Mouse (Mus musculus): Measurements from ENCODE around the gene Zdhhc14.

Gene Zdhhc14

DNA sequence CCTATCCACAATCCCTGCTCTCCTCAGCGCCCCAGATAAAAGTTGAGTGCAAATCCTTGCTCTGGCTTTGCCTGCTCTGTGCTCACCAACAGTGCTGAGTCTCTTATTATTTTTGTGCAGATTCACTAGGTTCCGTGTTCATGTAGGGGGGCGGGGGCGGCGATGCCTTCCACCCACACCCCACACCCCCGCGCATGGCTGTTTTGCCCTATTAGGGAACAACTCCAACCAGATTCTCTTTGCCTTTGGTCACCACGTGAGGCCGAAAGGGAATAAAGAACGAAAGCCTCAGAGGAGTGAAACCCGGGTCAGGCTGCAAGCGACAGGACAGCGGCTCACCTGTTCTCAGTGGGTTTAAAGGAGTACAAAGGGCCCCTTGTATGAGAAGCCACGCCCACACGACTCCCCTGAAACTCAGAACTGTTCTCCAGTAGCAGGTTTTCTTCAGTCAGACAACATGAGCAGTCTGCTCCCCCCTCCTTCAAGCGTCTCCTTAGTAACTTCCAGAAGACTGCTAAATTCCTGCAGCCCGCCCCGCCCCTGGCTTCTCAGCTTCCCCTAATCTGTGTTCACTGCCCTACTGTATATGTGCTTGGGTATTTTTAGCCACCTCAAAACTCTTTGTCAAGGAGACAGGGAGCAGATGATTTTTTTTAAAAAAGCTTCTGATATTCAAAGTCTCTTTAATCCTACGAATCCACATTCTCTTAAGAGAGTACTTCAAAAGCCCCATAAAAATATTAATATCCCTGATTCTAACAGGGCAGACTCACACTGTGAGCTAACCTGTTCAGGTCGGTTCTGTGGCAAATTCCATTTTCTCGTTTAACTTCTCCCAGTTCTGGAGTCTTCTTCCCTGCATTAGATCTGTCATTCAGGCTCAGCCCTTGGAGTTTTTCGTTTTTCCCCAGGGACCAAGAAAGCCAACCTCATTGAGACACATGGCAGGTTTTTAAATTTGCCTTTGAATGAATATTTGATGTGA is 278.2 kb downstream of the Zdhhc14 start:
- no peak for DNase-seq (ENCODE audit: low spot score in 2 of 2)

DNA sequence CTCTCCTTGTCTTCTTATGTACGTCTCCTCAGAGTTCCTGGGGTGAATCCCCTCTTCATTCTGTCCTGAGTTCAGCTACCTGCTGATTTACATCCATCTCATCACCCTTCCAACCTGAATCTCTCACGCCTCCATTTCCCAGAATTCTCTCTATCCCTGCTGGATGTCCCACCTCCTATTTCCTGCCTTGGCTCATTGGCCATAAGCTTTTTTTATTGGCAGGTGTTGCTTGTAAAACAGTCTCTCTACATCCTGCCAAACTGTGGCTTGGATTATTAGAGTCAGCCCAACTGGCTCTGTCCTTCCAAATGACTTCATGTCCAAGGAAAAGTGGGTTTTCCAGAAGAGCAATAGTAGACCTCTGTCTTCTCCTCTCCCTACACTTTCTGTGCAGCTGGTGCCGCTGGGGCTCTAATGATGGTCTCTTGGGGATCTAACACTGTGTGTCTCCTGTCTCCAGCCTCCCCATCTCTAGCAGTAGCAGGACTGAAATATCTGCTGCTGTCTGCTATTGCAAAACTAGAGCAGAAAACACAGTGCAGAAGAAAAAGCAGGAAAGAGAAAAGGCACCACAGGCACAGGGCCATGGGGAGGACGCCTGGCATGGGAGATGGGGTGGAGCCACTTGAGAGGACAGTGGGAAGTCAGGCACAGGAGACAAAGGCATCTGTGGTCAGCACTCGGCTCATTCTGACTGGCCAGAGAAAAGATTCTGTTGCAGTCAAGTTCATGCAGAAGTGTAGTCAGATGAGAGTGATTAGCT is 288.0 kb downstream of the Zdhhc14 start:
- no peak for DNase-seq (ENCODE audit: low spot score in 2 of 2)

DNA sequence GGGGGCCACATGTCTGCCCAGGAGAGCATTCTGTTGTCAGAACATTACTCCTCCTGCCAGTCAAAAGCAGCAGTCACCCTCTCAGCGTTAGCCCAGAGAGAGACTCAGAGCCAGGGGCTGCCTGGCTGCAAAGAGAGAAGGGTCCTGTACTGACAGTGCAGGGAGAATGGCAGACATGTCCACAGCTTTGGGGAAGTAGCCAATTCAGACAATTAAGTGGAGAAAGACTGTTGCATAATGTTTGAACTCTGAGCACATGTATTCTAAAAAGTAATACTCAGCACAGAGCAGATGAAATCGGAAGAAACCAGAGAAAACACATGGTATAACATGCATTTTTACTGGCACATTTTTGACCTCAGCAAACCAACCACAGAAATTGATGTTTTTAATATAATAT is 292.9 kb downstream of the Zdhhc14 start:
- DNase-seq (ENCODE audit: low spot score in 2 of 2): no peak

DNA sequence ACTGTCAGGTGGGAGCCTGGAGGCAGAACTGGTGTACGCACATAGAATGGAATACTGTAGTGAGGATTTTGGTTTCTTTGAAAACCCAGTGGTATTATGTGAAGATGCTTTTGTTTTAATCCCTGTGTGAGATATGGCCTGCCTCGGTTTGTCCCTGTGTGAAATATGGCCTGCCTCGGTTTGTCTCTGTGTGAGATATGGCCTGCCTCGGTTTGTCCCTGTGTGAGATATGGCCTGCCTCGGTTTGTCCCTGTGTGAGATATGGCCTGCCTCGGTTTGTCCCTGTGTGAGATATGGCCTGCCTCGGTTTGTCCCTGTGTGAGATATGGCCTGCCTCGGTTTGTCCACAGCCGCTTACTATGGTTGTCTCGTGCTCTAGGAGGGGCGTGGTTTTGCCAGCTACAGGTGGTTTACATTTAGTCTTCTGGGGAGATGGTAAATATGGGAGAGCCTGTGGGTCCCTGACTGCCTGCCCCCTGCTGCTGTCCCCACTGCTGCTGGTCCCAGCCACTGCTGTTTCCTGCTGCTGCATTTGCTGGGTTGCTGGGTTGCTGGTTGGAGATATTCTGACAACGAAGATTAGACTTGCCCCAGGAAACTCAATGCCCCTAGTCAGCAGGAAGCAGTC is 299.9 kb downstream of the Zdhhc14 start:
- DNase-seq (ENCODE audit: low spot score in 2 of 2): no peak

DNA sequence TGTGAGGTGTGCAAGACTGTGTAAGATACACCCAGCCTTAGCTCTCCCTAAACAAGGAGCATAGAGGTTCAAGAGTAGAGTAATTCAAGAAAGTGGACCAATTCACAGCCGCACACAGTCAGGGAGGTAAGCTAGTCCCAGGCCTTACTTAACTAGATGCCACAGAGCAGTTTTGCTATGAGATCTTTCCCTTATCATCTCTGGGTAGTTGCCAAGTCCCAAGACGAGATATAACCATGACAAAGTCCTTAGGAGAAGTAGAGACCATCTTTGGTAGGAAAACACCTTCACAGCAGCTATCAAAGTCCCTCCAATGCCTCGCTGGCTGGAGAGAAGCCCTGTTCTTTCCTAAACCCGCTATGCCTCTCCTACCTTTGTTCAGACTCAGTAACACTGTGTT is 301.2 kb downstream of the Zdhhc14 start:
- no peak for DNase-seq (ENCODE audit: low spot score in 2 of 2)

DNA sequence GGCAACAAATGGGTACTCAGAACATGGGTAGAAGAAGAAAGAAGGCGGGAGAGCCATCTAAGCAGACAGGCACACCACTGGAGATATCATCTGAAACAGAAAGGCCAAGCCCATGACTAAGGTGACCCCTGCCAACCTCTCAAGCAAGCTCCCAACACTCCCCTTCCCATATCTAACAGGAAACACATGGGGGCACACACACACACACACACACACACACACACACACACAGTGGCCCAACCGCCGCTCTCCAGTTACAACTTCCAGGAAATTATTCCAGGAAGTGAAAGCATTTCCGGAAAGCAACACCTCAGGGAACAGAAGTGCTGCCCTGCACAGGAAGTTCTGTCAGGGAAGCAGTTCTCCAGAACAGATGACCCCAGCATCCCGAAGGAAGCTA is 301.9 kb downstream of the Zdhhc14 start:
- no peak for DNase-seq (ENCODE audit: low spot score in 2 of 2)

DNA sequence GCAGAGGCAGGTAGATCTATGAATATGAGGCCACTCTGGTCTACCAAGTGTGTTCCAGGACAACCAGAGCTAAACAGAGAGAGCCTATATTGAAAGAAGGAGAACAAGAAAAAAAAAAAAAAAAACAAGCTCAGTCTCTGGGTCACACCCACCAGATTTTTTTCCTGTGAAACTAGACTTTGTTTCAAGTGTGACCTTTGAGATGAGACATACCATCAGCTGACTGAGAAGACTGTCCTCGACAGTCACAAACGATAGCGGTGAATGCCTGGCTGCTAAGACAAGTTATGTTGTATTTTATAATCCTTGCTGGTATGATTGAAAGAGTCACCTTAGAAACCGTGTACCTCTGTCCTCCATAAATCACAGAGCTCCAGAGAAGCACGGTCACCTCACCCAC is 303.0 kb downstream of the Zdhhc14 start:
- DNase-seq (ENCODE audit: low spot score in 2 of 2): no peak

DNA sequence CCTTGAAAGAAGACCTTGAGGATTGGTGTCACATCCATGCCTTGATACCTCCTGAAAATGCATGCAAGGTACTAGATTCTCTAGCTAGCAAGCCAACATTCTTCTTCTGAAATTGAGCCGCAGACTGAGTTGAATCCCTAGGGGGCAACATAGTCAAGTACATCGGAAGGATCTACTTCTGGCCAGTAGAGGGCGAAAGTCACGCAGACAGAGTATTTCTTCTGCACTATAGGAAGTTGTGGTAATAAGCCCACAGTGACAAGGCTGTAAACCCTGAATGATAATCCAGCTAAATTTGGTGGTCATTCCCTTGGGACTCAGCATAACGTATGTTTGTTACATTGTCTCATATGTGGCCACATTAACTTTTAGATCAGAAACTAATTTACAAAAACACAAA is 303.5 kb downstream of the Zdhhc14 start:
- DNase-seq (ENCODE audit: low spot score in 2 of 2): peak; percentile 80 to 86

DNA sequence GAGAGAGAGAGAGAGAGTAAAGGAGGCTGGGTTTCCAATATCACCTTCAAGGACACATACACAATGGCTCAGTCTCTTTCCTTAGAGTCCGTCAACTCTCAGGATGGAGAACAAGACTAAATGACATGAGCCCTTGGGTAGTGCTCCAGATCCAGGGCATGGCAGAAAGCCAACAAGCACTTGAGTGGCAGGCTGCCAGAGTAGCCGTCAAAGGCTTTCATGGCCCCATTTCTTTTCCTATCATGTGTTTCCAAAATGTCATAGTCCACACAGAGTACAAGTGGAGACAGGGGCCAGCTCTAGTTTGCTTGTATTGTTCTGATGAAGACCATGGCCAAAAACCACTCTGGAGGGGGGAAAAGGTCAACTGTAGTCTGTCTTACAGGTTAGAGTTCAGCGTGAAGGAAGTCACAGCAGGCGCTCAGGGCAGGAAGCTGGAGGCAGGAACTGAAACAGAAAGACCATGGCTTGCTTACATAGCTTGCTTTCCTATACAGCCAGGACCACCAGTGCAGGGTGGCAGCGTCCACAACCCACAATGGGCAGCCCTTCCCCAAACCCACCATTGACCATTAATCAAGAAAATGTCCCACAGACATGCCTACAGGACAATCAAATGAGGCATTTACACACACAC is 304.9 kb downstream of the Zdhhc14 start:
- DNase-seq (ENCODE audit: low spot score in 2 of 2): peak; percentile 66 to 67

DNA sequence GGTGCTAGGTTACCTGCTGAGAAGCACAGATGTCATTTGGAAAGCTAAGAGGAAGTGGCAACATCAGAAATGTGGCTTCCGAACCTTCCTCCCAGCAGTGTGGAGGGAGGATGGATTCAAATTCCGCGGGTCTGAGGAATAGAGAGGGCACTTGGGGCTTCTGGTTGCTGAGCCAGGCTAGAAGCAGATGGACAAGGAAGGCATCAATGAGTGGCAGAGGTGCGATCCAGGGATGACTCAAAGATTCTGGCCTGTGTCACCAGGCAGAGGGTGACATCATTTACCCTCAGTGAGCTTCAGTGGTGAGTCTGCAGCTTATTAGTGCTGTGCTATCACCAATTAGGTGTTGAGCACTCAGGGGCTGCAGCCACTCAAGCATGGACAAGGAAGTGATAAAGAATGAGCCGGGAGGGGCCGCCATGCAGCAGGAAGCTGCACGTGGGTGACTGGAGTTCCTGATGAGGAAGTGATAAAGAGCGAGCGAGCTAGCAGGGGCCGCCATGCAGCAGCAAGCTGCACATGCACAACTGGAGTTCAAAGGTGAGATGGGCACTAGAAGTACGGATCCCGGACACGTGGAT is 306.0 kb downstream of the Zdhhc14 start:
- peak; percentile 85 to 86 for DNase-seq (ENCODE audit: low spot score in 2 of 2)

DNA sequence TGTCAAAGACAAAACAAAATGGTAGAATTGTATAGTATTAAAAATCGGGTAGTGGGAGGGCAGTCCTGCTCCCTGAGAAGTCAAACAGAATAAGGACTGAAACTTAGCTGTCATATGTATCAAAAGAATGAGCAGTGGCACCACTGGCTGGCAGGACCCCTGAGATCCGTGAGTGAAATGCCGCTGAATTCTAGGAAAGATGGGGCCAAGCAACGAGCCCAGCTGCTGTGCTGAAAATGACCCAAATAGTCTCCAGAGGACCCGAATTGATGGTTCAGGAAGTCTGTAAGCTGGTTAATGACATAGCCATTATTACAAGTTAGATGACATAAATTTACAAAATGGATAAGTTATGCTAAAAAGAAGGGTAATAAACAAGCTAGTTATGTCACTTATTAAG is 306.5 kb downstream of the Zdhhc14 start:
- no peak for DNase-seq (ENCODE audit: low spot score in 2 of 2)

DNA sequence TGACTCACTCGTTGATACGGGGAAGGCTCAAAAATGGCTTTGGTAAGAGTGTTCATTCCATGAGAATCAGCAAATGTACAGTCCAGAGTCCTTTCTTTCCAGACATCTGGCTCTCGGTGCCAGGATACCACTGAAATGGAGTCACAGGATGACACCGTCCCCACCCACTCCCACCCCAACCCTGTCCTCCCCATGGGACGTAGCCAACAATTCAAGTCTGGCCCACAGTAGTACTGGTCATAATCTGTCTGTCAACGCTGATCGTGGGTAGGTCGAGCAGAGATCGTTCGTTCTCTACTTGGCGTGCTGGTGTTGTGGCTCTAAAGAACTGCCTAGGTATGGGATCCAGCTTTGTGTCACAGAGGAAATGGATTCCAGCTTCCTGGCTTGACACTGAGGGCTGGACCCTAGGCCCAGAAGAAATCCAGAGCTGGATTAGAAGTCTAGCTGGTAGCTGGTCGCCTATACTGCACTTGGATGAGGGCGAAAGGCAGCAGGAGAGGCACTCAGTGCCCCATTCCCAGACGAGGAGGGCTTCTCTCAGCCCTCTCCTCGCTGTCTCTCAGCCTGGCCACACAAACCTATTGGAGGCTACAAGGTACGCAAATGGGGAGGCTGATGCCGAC is 307.2 kb downstream of the Zdhhc14 start:
- no peak for DNase-seq (ENCODE audit: low spot score in 2 of 2)

DNA sequence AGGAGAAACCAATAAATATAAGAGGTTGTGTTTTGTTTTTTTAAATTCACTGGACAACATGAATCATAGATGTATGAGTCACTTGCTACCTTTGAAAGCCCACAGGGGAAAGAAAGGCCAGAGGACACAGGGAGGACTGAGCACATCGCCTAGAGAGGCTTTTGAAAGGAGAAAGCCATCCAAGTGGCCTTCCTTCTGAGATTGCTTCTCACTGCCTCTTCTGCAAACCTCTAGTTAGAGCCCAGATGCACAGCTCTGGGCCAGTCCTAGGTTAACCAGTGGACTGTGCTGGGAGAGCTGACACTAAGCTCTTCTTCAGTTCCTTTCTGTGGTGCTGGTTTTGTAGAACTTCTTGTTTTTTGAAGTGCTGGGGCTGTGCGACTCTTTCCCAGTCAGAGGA is 307.9 kb downstream of the Zdhhc14 start:
- peak; percentile 58 to 61 for DNase-seq (ENCODE audit: low spot score in 2 of 2)

DNA sequence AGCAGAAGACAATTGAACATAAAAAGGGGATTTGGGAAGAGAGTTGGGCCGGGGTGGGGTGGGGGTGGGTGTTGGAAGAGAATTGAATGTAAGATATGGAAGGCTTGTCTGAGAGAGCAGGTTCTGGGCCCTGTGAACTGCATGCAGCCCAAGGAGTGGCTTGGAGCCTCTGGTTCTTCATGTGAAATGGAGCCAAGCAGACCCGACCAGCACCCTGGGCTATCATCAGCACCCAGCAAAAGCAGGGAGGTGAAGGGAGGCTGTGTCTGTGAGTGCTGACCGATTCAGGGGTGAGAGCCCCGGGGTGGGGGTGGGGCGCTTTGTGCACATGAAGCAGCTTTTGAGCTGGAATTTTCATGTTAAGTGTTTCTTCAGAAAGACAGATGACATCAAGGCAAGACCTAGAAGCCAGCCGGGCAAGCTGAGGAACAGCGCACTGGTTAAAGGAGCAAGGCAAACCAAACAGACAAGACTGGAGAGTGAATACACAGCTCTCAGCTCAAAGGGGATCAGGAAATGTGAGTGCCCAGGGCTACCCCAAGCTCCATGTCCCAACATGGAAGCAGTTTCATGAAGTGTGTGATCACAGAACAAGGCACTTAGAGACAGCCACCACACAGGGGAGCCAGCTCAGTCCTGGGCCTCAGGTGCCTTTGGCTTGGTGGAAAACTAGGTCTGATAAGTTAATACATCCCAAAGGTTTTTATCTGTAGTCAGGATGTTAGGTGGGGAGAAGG is 308.6 kb downstream of the Zdhhc14 start:
- no peak for DNase-seq (ENCODE audit: low spot score in 2 of 2)

DNA sequence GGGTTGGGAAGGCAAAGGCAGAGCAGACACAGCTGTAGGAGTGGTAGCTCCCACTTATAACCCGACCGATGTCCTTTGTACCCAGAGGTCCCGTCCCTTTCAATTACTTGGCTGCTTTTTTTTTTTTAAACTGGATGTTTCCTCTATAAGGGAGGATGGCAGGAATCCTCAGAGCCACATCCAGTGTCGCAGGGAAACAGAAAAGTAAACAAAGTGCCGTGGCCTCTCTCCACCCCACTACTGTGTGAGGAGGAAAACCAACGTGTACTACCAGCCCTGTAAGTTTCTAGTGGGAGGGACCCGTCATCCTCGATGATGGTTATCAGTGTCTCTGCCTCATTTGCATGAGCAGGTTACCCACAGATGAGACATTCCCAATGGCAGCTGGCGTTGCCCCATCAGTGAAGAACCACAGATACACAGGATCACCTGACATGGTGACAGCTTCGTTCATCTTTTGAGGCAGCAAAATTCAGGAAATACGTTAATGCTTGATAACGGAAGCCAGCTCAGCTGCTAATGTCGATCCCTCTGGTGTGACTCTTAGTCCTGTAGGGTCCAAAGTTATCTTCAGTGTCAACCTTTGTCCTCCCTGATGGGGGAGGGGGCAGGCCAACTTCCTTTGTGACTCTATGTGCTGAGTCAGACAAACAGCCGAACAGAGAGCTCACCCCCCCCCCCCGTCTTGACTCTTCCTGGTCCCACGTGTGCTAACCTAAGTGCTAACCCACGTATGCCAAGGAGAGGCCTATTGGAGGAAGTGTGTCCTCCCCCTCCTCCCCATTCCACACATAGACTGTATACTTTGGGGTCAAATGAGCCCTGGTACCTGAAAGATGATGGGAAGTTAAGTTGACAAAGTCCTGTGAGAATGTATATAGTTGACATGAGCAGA is 309.7 kb downstream of the Zdhhc14 start:
- DNase-seq (ENCODE audit: low spot score in 2 of 2): peak; percentile 63 to 68

DNA sequence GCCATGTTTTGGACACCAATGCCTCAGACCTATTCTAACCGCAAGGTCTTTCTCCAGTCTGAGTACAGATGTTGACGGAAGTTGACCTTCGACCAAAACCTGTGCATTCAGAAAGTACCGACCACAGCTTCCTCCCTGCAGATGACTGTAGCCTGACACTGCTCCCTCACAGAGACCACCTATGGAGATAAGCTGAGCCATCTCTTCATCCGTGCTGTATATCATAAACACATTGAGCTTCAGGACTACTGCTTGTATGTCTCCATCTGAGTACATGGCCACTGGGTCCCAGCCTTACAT is 310.2 kb downstream of the Zdhhc14 start:
- peak; percentile 83 to 84 for DNase-seq (ENCODE audit: low spot score in 2 of 2)

Data from spleen, postnatal 36 days (tissue).